Mouse (Mus musculus) liver, embryonic 14.5 days (tissue): ENCODE measurements around the gene Trmt13. TPM values are rescaled to one million over a fixed set of nuclear protein-coding genes. Genes with fewer than 3 reads are reported as not detected.

Experiments used
- ATAC-seq: fragments of 200-750 bp; cut with Nextera tagmentation; 2 replicates; pipeline ENCODE4 v1.8.0; 2017; ENCODE audit warnings: moderate number of reproducible peaks, mild to moderate bottlenecking, moderate library complexity; ENCODE audit not compliant: insufficient read depth
- DNase-seq, 3 experiments: peaks; one replicate each; pipeline ENCODE4 v3.0.0-alpha.2; 2012 to 2013; ENCODE audit warnings: low read depth in 3 of 3, low spot score in 3 of 3
- H3K27ac ChIP-seq: fragments of 300-500 bp; sonication (generic); 2 replicates; pipeline ENCODE4 v1.5.1; 2014; ENCODE audit warnings: moderate library complexity, mild to moderate bottlenecking, control low read depth, inconsistent platforms
- H3K27me3 ChIP-seq: fragments of 300-500 bp; sonication (generic); 2 replicates; pipeline ENCODE4 v1.6.1; 2014; ENCODE audit warnings: mild to moderate bottlenecking, low read length, moderate library complexity; ENCODE audit not compliant: control insufficient read depth, insufficient read depth
- H3K36me3 ChIP-seq: fragments of 300-500 bp; sonication (generic); replicated peaks from 2 replicates; pipeline ENCODE4 v1.6.1; 2014; ENCODE audit warnings: low read depth; ENCODE audit not compliant: control insufficient read depth, insufficient read depth
- H3K4me1 ChIP-seq, 2 experiments: fragments of 200-500 bp in 1 of 2; fragments of 300-500 bp in 1 of 2; sonication (generic) in 1 of 2; replicated peaks; 2 replicates each; pipeline ENCODE4 v1.6.1; 2012 to 2014; ENCODE audit warnings: antibody characterized with exemption in 1 of 2, inconsistent platforms in 1 of 2, low read length in 1 of 2; ENCODE audit not compliant: control insufficient read depth in 2 of 2, insufficient read depth in 2 of 2
- H3K4me2 ChIP-seq: fragments of 300-500 bp; sonication (generic); 2 replicates; pipeline ENCODE4 v1.6.1; 2014; ENCODE audit warnings: low read depth, mild to moderate bottlenecking, control low read depth, moderate library complexity
- H3K4me3 ChIP-seq, 2 experiments: fragments of 200-500 bp in 1 of 2; fragments of 300-500 bp in 1 of 2; sonication (generic) in 1 of 2; 2 replicates each; pipeline ENCODE4 v1.5.1; 2012 to 2014; ENCODE audit warnings: low read depth in 2 of 2, low read length in 2 of 2, mild to moderate bottlenecking in 2 of 2, control low read depth in 1 of 2, inconsistent platforms in 1 of 2, moderate library complexity in 1 of 2; ENCODE audit not compliant: insufficient read depth in 1 of 2
- H3K9ac ChIP-seq: fragments of 300-500 bp; sonication (generic); replicated peaks from 2 replicates; pipeline ENCODE4 v1.6.1; 2014; ENCODE audit warnings: mild to moderate bottlenecking, control low read depth, moderate library complexity
- H3K9me3 ChIP-seq: fragments of 300-500 bp; sonication (generic); 2 replicates; pipeline ENCODE4 v1.6.1; 2016; ENCODE audit warnings: low read length, mixed read lengths; ENCODE audit not compliant: control insufficient read depth
- CTCF ChIP-seq: IDR thresholded peaks from 2 replicates; pipeline ENCODE4 v1.5.1; 2016; ENCODE audit warnings: antibody characterized with exemption, low read depth, control low read depth
- EP300 ChIP-seq: IDR thresholded peaks from 2 replicates; pipeline ENCODE4 v1.6.1; 2016; ENCODE audit warnings: antibody characterized with exemption, low read depth
- WGBS: fragments of 180-500 bp; shearing (Covaris S2); extraction: QIAGEN DNeasy Blood & Tissue Kit; methylation state at CpG from one replicate; pipeline ENCODE4 v1.1.7; 2014; ENCODE audit not compliant: insufficient replicate concordance; 5-methylcytosine and 5-hydroxymethylcytosine counted together
- polyA plus RNA-seq, 2 experiments: library from polyadenylated mRNA; depleted of rRNA in 1 of 2; stranded (reverse) in 1 of 2; unstranded in 1 of 2; fragments of >200 nt; fragmentation: Nextera tagmentation in 1 of 2; extraction: Ambion mirVana in 1 of 2; gene quantifications; 2 replicates each; pipeline versions ENCODE4 v1.2.1 to v1.2.3; 2012 to 2014

Gene Trmt13
- polyA plus RNA-seq, 2 experiments, result 7.3 to 7.8 TPM

DNA sequence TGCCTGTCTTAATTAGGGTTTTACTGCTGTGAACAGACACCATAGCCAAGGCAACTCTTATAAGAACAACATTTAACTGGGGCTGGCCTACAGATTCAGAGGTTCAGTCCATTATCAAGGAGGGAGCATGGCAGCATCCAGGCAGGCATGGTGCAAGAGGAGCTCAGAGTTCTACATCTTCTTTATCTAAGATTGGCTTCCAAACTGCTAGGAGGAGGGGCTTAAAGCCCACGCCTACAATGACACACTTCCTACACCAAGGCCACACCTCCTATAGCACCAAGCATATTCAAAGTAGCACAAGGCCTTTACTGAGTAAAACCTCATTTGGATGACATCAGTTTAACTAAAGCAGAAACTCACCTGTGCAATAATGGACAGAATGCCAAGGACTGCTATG lies 25.6 kb upstream of the Trmt13 start:
- peaks cover 50% of the 10 kb centered on the region for H3K36me3 ChIP-seq
- ATAC-seq, result peak; percentile 65; the same call in 1 of the 2 replicates

DNA sequence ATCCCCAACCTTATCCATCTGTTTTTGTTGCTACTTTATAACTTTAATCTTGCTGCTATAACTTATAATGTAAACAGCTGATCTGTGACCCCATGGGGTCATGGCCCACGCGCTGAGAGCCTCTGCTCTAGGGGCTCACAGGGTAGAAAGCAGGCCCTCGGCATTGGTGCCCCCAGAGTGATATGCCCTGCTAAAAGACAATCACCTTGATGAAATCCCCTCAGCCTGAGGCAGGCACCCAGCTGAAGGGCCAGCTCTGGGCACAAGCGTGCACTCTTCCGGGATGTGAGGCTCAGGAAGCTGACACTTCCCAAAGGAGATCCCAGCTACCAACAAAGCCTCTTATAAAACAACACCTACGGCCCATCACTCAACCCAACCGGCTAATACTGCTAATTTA lies 24.2 kb upstream of the Trmt13 start:
- Histone ChIP-seq H3K27ac (no peak overlapping the region), H3K4me1 (no peaks in the 10 kb centered on the region; a peak in 1 of 4 replicates), H3K9me3 (no peaks in the 10 kb centered on the region), H3K9ac (no peak overlapping the region), H3K36me3 (peaks cover 54% of the 10 kb centered on the region), H3K4me3 (no peak overlapping the region), H3K27me3 (no peaks in the 10 kb centered on the region), H3K4me2 (no peak overlapping the region)
- 87% methylated on average over 7 of the region's 7 CpGs for WGBS
- TF ChIP-seq CTCF (no peak), EP300 (no peak)
- no peak for ATAC-seq
- DNase-seq, result no peak

More for the DNA sequence above, 25.6 kb upstream of the Trmt13 start:
- Histone ChIP-seq H3K9me3 (no peaks in the 10 kb centered on the region), H3K27me3 (no peaks in the 10 kb centered on the region), H3K9ac (no peak overlapping the region), H3K4me3 (no peak overlapping the region), H3K4me2 (no peak overlapping the region), H3K4me1 (no peaks in the 10 kb centered on the region; a peak in 1 of 4 replicates), H3K27ac (no peak overlapping the region)
- 54% methylated on average over 1 of the region's 1 CpGs for WGBS
- DNase-seq, result peak in 1 of 3 experiments; percentile 35
- no peak for TF ChIP-seq EP300
- no peak for TF ChIP-seq CTCF

DNA sequence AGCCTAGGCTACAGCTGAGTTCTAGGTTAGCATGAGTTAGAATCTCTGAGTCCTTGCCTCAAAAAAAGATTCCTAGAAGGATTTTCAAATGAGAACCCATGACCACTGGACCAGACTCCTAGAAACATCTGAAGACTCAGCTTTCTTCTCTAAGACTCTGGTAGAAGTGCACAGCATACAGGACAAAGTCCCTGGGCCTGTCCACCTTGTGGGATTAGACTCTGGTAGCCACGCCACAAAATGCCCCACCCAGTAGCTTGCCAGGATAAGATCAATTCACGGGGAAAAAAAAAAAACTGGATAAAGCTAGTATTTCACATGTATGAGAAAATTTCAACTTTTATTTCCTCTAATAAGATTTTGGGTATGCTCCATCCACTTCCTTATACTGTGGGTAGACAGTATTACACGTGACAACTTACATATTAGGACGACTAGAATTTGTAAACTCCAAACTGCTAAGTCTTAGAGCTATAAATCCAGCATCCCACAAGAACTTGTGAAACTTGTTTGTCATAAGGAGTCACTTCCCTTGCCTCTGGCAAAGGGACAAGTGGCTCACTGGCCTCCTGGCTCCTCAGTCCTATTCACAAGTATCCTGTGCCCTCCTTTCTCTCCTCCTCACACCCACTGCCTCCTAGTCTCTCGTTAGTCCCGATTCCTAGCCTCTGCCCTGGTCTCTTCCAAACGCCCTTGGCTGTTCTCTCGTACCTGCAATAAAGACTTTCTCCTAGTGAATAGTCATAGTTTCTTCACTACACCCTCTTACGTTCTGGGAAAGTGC lies 23.5 kb upstream of the Trmt13 start:
- H3K4me3 ChIP-seq, result no peak overlapping the region
- H3K9ac ChIP-seq, result no peak overlapping the region
- peaks cover 52% of the 10 kb centered on the region for H3K36me3 ChIP-seq
- no peak overlapping the region for H3K27ac ChIP-seq
- WGBS, result 72% methylated on average over 9 of the region's 9 CpGs
- ATAC-seq (no peak), DNase-seq (no peak)
- H3K4me2 ChIP-seq, result no peak overlapping the region
- no peaks in the 10 kb centered on the region; a peak in 1 of 4 replicates for H3K4me1 ChIP-seq
- H3K9me3 ChIP-seq, result no peaks in the 10 kb centered on the region
- no peak for TF ChIP-seq EP300
- no peak for TF ChIP-seq CTCF
- H3K27me3 ChIP-seq, result no peaks in the 10 kb centered on the region

DNA sequence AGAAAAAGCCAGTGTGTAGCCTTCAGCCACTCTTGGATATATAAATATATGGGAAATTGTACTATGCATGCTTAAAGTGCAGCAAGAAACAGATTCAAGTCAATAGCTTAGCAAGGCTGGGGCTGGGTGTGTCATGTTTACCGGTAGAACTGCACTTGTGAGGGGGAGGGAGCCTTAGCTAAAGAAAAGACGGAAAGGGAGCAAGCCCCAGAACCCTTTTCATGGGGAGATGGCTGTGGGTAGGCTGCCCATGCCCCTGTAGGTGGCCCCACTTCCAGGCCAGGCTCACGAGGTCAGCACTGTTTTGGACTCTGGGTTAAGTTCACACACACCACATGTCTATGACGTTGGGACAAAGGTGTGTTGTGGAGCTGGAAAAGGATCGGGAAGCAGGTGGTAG lies 21.4 kb upstream of the Trmt13 start:
- no peak overlapping the region for H3K27ac ChIP-seq
- 68% methylated on average over 5 of the region's 5 CpGs for WGBS
- H3K27me3 ChIP-seq, result no peaks in the 10 kb centered on the region
- no peak overlapping the region for H3K4me2 ChIP-seq
- no peaks in the 10 kb centered on the region; a peak in 1 of 4 replicates for H3K4me1 ChIP-seq
- no peak overlapping the region for H3K4me3 ChIP-seq
- H3K9me3 ChIP-seq, result no peaks in the 10 kb centered on the region
- TF ChIP-seq CTCF (no peak), EP300 (no peak)
- no peak overlapping the region for H3K9ac ChIP-seq
- ATAC-seq (no peak), DNase-seq (no peak)
- H3K36me3 ChIP-seq, result peaks cover 50% of the 10 kb centered on the region

DNA sequence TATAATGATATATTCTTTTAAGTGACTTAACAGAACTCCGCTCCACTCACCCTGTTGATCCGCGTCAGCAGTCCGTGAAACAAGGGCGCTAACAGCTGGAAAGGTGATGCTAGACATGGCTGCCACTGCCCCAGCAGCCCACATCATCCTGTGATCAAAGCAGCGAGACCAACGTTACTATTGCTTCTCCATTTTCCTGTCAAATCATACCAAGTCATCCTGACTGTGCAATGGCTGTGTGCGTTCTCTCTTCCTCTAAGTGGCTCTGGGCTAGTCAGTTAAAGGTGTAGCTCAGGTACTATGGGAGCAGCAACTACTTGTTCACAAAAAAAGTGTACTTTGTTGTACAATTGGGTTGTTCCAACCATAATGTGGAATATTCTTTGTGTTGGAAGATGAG lies 20.5 kb upstream of the Trmt13 start:
- DNase-seq (no peak), ATAC-seq (no peak)
- no peak overlapping the region for H3K4me2 ChIP-seq
- H3K9ac ChIP-seq, result no peak overlapping the region
- no peaks in the 10 kb centered on the region for H3K27me3 ChIP-seq
- no peaks in the 10 kb centered on the region for H3K9me3 ChIP-seq
- no peak overlapping the region for H3K27ac ChIP-seq
- H3K4me1 ChIP-seq, result no peaks in the 10 kb centered on the region
- no peak overlapping the region for H3K4me3 ChIP-seq
- TF ChIP-seq EP300 (no peak), CTCF (no peak)
- H3K36me3 ChIP-seq, result peaks cover 51% of the 10 kb centered on the region
- 84% methylated on average over 8 of the region's 8 CpGs for WGBS
